Mouse (Mus musculus) heart, adult 11 months (tissue): ENCODE results near the gene Lrrc59.

Experiments
- DNase-seq: peaks from one replicate; pipeline ENCODE4 v3.0.0; 2022

Lrrc59 gene

DNA sequence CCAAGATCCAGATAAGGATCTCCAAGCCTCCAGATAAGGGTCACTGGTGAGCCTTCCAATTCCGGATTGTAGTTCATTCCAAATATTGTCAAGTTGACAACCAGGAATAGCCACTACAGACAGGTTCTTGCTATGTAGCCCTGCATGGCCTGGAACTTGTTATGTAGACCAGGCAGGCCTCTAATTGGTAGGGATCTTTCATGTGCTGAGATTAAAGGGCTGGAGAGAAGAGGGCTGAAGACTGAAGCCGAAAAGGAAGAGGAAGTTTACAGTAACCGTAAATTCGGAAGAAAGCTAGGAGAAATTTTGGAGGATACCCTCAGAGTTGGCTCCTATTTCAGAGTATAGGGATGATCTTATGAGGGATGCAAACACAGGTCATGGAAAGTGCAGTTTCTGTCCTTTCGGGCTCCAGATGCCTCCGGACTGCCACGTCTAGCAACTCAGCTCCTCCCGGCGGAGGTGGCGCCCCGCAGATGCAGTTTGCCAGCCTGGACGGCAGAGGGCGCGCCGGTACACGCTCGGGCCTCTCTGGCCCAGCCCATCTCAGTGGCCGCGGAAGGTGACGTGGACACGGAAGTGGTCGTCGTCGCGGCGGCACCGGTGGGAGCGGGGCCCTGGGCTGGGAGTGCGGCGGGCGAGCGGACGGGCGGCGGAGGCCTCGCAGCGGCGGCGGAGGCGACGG lies at the start of gene Lrrc59:
TSS of gene Lrrc59 (plus strand) at position 569 of the 685 bp plus-strand sequence.
- peak; percentile 99 for DNase-seq

DNA sequence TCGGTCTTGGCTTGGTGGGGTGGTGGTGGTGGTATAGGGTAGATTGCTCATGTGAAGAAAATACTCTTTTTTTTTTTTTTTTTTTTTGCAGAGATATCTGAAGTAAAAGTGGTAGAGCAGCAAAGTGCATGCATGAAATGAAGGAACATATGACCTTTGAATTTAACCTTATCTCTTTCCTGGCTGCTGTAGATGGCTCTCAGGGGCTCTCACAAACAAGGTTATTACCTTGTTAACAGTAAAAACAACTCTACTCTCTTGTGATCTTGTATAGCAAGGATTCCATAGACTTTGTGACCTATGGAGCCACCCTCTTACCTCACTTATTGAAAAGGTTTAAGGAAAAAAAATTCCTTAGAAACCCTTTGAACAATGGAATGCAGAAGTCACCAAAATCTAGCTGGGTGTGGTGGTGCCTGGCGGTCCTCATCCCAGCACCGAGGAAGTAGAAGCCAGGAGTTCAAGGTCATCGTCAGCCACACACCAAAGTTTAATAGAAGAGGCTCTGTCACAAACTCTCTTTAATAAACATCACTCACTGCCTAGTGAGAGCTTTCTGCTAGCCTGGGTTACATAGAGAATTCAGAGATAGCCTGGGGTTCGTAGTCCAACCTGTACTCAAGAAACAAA lies 49.3 kb upstream of the Lrrc59 start:
- no peak for DNase-seq

DNA sequence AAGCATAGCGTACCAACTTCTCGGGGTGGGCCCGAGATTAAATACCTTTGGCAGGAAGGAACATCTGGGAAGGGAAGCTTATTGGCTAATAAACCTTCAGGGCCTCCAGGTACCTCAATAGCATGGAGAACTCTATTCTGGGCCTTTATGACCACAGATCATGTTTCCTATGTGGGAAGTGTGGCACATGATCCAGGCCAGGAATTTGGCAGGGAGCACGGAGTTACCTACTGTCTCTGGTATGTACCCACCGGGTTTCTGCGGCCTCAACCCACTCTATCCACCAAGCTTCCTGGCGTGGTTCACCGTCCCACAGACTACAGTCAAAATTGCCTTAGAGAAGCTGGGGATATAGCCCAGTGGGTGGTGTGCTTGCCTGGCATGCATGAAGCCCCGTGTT lies 44.5 kb upstream of the Lrrc59 start:
- no peak for DNase-seq

DNA sequence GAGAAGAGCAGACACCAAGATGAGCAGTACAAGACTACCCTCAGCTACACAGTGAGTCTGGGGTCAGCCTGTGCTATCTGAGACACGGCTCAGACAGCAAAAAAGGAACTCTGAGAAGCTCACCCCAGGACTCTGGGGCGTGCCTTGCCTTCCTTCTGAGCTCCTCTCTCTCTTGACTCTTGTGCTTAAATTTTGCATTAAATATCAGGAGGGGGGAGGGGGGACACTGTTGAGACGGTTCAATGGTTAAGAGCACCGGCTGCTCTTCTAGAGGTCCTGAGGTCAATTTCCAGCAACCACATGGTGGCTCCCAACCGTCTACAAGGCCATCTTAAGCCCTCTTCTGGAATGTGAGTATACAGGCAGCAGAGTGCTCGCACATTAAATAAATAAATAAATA lies 42.1 kb upstream of the Lrrc59 start:
- no peak for DNase-seq

DNA sequence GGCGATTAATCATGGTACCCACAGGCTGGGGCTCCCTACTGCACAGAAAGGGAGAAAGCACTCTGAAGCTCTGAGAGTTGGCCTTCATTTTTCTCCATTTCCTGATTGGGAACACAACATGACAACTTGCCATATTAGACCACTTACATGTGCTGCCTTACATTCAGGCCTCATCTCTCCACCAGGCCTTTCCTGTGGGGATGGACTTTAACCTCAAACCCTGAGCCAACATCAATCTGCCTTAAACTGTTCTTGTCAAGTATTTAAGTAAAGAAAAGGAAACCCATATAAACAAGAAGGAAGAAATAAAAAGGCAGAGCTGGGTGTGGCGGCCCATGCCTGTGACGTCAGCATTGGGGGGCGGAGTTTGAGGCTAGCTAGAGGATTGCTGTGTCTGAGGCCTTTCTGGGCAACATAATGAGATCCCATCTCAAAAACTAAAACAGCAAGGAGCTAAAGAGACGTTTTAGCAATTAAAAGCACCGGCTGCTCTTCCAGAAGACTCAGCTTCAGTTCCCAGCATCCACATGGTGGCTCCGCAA lies 33.2 kb upstream of the Lrrc59 start:
- no peak for DNase-seq

DNA sequence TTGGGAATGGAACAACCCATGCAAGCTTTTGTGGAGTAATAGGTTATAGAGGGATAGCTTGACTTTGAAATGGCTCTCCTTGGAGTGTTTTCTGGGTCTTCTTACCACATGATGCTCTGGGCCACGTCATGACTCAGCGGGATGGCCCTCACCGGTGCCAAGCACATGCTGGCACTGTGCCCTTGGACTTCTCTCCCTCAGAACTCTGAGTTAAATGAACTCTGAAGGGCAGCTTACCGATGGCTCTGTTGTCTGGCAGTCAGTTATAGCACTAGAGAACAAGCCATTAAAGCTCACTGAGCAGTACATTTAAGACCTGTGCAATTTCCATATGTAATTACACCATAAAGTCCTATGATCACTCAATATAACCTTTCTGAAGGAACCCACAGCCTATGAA lies 32.2 kb upstream of the Lrrc59 start:
- DNase-seq: peak; percentile 96

DNA sequence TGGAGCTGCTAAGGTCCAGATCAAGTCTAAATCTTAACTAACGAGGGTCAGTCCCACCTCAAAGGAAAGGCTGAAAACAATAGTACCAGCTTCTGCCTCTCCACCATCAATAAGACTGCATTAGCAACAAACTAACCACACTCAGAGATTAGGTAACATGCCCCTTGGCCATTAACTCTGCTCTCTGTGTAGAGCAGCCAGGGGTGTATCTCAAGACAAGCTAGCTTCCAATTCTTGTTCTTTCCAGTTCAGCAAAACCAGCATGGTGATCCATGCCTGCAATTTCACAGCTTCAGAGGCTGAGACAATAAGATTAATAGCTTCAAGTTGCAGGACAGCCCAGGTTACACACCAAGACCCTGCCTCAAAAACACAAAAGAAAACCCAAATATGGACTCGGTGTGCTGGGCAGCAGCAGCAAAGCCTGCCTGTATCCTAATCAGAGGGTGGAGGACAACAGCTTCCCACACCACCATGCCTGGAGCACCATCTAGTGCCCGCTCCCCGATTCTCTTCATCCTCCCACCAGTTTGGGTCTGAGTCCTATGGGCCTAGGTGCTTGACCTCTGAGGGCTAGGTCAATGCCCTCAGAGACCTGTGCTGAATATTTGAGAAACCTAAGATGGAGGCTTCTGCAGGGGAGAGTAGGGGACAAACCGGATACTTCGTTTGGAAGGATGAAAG lies 31.0 kb upstream of the Lrrc59 start:
- DNase-seq: no peak

DNA sequence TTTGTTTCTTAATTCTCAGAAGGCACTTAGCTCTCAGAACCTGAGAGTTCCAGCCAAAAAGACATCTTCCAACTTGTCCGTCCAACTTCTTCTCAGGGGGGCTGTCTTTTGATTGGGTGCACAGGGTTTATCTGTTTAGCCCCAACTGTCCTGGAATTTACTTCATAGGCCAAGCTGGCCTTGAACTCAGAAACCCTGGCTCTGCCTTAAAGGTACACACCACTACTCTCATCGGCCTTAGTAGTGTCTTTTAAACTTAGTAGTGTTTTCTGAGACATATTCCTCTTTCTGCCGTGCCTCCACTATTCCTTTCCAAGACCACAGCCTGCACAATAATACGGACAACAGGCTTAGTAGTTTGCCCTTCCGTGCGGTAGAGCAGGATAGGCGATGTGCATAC lies 29.1 kb upstream of the Lrrc59 start:
- no peak for DNase-seq

DNA sequence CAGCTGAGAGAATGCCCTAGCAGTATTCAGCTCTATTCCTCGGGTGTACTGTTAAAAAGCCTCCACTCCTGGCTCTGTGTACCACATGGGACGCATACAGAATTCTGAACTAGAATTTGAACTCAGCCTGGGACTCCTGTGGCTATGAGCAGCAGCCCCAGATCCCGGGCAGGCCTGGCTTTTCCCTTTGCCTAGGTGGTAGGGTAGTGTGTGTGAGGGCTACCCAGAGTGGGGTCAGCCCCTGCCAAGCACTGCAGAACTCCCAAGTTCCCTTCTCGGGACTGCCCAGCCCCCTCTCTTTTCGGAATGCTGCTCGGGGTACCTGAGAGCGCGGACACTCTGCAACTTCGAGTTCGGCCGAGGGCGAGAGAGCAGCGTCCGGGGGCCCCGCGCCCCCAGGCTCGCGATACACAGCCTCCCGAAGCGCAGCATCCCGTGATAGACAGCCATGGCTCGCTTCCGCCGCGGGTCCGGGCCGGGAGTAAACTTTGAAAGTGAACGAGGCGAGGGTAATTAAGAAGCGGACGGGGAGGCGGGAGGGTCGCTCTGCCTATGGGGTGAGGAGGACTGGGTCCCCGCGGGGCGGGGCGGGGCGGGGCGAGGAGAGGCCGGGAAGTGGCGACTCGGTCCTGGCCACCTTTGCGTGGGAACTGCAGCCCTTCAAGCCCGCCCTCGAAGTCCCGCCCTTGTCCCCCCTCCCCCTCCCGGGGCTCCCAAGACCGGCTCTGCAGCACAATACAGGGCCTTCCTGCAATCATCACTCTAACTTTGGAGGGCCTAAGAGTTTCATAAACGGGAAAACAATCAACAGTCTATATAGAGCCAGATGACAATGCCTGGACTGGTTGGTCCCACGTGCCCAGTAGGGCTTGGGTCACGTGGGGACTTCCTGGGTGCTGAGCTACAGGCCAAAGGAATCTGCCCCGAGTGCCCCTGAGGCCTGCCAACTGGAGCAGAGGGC lies 28.0 kb upstream of the Lrrc59 start, which contains the start of gene Acsf2:
TSS of gene Acsf2 (minus strand) at position 551 of the 961 bp plus-strand sequence.
- DNase-seq: peak; percentile 99

DNA sequence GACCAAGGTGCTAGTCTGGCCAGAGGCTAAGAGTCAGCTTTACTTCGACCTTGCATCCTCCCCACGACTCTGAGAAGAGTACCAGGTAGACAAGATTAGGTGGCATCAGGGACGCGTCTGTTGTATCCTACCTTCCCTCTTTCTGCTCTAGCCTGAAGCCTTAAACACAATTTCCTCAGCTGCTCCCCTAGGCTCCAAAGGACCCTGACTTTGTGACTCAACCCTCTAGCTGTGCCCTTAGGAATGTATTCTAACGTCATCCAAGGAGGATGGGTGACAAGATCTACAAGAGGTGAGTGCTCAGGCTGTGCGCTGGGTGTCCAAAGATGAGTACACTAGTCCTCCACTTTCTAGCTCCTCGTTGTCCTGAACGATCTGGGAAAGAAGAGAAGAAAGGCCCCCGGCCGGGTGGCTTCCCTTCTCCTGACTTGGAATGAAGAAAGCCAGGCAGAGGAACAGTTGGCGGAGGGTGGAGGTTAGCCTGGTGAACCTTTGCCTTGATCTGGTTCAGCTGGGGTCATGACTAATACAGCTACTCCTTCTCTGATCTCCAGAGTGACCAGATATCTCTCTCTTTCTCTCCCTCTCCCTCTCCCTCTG lies 27.1 kb upstream of the Lrrc59 start:
- DNase-seq: no peak

DNA sequence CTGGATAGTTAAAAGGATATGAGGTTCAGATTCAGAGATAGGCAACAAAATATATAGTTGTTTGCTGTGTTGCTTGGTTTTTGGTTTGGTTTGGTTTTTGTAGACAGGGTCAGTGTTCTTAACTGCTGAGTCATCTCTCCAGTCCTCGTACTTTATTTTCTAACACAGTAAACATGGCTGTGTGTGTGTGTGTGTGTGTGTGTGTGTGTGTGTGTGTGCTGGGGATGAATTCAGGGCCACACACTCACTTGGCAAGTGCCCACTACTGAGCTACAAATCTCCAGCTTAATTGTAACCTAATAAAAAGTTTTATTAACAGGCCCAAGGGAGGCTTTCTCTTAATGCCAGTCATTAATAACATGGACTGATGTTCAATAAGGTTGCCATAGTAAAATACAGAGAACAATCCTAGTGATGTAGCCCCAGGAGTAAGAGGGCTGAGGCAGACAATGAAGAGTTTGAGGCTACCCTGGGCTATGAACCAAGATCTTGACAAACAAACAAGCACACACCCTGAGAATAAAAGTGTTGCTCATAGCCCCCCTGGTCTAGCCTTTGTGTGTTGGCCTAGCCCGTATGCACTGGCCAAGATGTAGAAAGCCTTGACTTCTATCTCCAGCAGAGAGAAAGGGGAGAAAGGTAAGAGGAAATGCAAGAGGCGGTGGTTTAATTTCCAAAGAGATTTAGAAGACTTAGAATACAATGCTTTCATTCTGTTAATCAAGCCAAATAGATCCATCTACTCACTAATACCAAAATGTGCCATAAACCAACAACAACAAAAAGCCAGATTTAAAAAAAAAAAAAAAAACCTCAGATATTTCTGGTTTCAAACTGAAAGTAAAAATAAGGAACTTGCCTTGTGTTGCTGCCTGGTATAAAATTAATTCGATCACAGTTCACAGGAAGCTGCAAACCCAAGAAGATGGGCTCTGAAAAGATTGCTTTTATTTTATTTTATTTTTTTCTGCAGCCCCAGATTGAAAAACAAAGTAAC lies 18.5 kb upstream of the Lrrc59 start:
- DNase-seq: no peak

DNA sequence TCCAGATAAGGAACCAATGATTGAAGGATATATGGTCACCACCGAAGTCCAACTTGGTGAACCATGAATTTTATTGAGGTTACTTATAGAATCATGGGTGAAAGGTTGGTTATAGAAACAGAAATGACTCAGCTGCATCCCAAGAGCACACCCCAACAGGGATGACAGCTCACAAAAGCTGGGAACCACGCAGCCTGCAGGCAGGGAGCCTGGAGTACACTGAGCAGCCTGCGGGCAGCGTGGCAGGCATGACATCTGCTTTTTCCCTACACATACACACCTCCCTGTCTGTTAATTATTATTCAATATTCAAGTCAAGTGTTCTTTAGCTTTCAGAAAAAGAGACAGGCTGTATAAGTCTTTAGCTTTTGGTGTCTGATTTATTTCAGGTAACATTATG lies 15.0 kb upstream of the Lrrc59 start:
- DNase-seq: no peak

DNA sequence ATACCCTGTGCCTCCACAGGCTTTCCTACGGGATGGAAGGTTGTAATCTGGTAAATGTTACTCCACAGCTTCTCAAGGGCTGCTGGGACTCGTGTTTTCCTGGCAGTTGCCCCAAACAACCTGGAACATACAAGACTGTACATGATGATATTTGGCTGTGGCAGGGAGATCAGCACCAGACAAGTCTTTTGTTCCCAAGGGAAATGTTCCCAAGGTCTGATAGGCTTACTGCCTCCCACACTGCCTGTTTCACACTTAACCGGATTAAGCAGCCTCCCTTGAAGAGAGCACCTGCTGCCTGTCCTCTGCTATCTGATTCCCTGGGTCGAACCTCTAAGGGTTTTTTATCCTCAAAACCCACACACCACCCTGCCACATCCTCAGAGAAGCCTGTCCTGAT lies 14.1 kb upstream of the Lrrc59 start:
- DNase-seq: peak; percentile 56

DNA sequence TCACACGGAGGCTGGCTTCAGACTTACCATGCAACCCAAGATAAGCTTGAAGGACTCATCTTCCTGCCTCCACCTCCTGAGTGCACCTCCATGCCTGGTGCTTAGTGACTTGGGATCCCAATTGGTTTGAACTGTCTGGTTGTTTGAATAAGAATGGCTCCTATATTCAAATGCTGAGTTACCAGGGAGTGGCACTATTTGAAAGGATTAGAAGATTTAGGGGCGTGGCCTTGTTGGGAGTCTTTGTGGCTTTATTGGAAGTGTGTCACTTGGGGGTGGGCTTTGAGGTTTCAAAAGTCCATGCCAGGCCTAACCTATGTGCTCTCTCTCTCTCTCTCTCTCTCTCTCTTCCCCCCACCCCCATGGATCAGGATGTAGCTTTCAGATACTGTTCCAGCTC lies 11.9 kb upstream of the Lrrc59 start:
- no peak for DNase-seq

DNA sequence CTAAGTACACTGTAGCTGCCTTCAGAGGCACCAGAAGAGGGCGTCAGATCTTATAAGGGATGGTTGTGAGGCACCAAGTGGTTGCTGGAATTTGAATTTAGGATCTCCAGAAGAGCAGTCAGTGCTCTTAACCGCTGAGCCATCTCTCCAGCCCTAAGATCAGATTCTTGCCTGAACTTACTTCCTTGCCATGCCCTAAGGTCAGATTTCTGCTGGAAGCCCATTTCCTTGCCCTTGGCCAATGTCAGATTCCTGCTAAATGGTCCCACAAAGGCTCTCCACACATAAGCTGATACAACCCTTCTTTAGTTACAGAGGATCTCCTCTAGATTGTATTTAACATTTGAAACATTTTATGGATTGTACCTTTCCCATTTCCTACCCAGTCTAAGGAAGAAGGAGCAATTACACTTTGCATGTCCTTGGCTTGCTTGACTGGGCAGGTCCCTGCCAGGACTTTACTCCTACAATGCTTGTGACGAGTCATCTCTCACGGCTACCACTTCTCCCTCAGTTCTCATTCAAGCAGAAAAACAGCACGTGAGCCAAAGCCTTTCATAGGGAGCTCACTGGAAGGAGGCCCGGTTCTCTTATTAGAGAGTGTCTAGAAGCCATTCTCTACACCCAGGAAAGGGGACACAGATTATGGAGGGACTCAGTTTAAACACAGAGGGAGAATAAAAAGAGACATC lies 8.7 kb upstream of the Lrrc59 start:
- no peak for DNase-seq

DNA sequence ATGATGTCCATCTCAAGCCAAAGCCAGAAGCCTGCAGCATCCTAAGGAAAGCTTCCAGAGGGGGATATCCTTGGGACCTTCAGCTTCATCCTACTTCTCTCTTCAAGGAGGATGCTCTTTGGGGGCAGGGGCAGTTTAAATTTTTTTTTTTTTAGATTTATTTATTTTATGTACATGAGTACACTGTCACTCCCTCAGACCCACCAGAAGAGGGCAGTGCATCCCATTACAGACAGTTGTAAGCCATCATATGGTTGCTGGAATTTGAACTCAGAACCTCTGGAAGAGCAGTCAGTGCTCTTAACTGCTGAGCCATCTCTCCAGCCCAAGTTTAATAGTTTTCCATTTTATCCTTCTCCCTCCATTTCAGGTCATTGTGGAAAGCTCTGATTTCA lies 8.1 kb upstream of the Lrrc59 start:
- DNase-seq: no peak

DNA sequence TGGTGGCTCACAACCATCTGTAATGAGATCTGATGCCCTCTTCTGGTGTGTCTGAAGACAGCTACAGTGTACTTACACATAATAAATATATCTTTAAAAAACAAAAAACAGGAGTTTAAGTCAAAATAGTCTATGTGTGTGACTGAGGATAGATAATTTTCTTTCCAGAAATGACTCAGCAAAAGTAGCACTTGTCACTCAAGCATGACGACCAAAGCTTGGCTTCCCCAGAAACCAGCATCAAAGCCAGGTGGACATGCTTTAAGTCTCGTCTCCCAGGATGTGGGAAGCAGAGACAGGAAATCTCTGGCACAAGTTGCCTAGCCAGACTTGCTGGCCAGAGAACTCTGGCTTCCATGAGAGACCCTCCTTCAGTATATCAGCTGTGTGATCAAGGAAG lies 7.4 kb upstream of the Lrrc59 start:
- DNase-seq: no peak

DNA sequence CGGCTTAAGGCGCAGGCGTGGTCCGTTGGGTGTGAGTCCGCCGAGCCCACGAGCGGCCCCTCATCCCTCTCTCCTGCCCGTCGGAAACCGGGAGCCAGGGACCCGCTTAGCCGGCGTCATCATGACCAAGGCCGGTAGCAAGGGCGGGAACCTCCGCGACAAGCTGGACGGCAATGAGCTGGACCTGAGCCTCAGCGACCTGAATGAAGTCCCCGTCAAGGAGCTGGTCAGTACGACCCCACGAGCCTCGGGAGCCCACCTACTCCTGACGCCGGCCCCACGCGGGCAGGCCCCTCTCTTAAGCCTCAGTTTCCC lies 274 bp downstream of the Lrrc59 start:
- DNase-seq: no peak

DNA sequence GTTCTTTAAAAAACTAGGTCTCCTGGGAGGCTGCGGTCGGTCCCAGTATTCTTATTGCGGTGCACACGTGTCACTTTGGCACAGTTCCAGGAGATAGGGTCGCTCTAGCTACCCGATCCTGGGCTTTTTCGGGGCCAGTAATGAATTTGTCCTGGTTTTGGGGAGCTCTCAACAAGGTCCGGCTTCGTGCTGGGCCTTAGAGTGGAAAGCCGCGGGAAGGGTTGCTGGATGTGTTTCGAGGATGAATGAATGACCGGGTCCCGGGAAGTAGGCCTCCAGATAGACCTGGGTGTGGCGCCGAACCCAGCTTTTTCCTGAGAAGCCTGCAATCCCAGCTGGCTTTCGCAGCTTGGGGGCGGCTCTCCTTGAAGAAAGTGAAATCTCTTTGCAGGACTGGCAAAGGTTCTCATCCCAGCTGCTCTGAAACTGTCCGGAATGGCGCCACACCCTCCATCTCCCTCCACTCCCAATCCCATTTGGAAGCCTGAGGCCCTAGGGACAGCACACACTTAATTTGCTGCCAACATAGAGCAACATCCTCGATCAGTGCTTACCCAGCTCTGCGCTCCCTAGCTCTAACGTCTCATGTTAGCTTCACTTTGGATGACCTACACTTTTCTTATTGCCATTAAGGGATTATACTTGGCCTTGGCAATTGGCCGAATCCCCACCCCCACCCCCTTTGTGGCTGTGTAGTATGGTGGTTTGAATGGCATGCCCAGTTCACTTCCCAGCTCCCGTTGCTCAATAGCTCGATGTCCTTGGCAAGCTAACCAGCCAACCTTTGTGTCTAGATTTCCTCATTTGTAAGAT lies 838 bp downstream of the Lrrc59 start:
- peak; percentile 97 for DNase-seq

DNA sequence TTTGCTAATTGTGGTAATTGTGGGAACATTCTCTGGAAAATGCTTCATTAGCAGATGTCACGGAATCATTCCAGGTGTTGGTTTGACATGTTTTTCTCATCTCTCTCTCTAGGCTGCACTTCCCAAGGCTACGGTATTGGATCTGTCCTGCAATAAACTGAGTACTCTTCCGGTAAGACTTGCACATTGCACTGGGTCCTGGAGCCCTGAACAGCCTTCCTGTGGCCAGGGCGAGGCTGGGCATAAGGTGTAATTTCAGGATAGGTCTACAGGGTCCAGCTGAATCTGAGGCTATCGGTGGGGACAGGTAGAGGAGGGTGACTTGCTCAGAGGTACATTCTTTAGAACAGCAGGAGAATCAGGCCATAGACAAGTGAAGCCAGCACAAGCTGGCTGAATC lies 2.4 kb downstream of the Lrrc59 start:
- peak; percentile 73 for DNase-seq
